Mouse (Mus musculus) testis, postnatal 14 days (tissue): Measurements from ENCODE around the gene Slc38a4.
A peak's percentile ranks its signal among the peaks of the same experiment; 100 is the strongest.

Experiments
- DNase-seq: peaks from one replicate; pipeline ENCODE4 v3.0.0; 2021; ENCODE audit warnings: low spot score

Slc38a4 gene

GRCm38 (mm10) chr15:97055794-97056193 lies at the start of gene Slc38a4:
TSS of gene Slc38a4 (minus strand) at chr15:97055956.
- DNase-seq = no peak

- DNase-seq = no peak
These were observed 49.2 kb upstream of the Slc38a4 start for GRCm38 (mm10) chr15:97104889-97105391.

- no peak for DNase-seq
These were observed 48.3 kb upstream of the Slc38a4 start for GRCm38 (mm10) chr15:97104048-97104447.

GRCm38 (mm10) chr15:97102811-97103210 lies 47.1 kb upstream of the Slc38a4 start:
- DNase-seq = peak; percentile 24

GRCm38 (mm10) chr15:97102181-97102580 lies 46.4 kb upstream of the Slc38a4 start:
- no peak for DNase-seq

GRCm38 (mm10) chr15:97099101-97099500 lies 43.3 kb upstream of the Slc38a4 start:
- DNase-seq = no peak

GRCm38 (mm10) chr15:97097548-97097947 lies 41.8 kb upstream of the Slc38a4 start:
- no peak for DNase-seq

- DNase-seq = no peak
These were observed 33.8 kb upstream of the Slc38a4 start for GRCm38 (mm10) chr15:97089526-97089925.

GRCm38 (mm10) chr15:97085833-97086232 lies 30.1 kb upstream of the Slc38a4 start:
- no peak for DNase-seq

GRCm38 (mm10) chr15:97077665-97078064 lies 21.9 kb upstream of the Slc38a4 start:
- no peak for DNase-seq

- no peak for DNase-seq
These were observed 20.3 kb upstream of the Slc38a4 start for GRCm38 (mm10) chr15:97076092-97076491.

GRCm38 (mm10) chr15:97075240-97075639 lies 19.5 kb upstream of the Slc38a4 start:
- DNase-seq = no peak

- no peak for DNase-seq
These were observed 17.4 kb upstream of the Slc38a4 start for GRCm38 (mm10) chr15:97072859-97073826.

GRCm38 (mm10) chr15:97067340-97068136 lies 11.8 kb upstream of the Slc38a4 start:
- no peak for DNase-seq

GRCm38 (mm10) chr15:97066937-97067336 lies 11.2 kb upstream of the Slc38a4 start:
- no peak for DNase-seq

- DNase-seq = no peak
These were observed 7.5 kb upstream of the Slc38a4 start for GRCm38 (mm10) chr15:97063211-97063610.

GRCm38 (mm10) chr15:97060973-97061372 lies 5.2 kb upstream of the Slc38a4 start:
- no peak for DNase-seq

- no peak for DNase-seq
These were observed 4.8 kb upstream of the Slc38a4 start for GRCm38 (mm10) chr15:97060571-97060970.

- no peak for DNase-seq
These were observed 4.3 kb upstream of the Slc38a4 start for GRCm38 (mm10) chr15:97060102-97060501.

- no peak for DNase-seq
These were observed 3.6 kb upstream of the Slc38a4 start for GRCm38 (mm10) chr15:97059071-97060041.

- DNase-seq = no peak
These were observed 828 bp downstream of the Slc38a4 start for GRCm38 (mm10) chr15:97054767-97055489.
